Mouse (Mus musculus) cerebral cortex, adult 2 months (tissue): ENCODE data around the gene Cdkn1b.

Source experiments
- WGBS: fragments of 180-500 bp; shearing (Covaris S2); methylation state at CpG from one replicate; pipeline ENCODE4 v1.1.7; 2018; 5-methylcytosine and 5-hydroxymethylcytosine counted together

The Cdkn1b gene

GRCm38 (mm10) chr6:134969498-134969897 lies 49.3 kb downstream of the Cdkn1b start:
- 82% methylated on average over 2 of the region's 2 CpGs for WGBS

GRCm38 (mm10) chr6:134972096-134972495 lies 51.9 kb downstream of the Cdkn1b start:
- 70% methylated on average over 4 of the region's 4 CpGs for WGBS
